27 mouse cellular contexts compared by ENCODE assay signal in genomic region chr3:59140115-59140514, GRCm38 (mm10). TPM values are rescaled to one million over a fixed set of nuclear protein-coding genes. Genes with fewer than 3 reads are reported as not detected.
DNase-seq lines count a peak whose midpoint lies in the region; ATAC-seq and TF ChIP-seq lines count a peak whose summit lies in the region.
"Had no signal": no experiment of that assay in that cellular context is flagged by ENCODE, and none has a peak within 500 bp of the region (broad histone marks: within the 10 kb centered on the region; RNA-seq: fewer than 3 reads in every experiment).

No protein-coding gene starts in this region.

- no peak overlapping the region for H3K4me3 ChIP-seq in liver, embryonic 11.5 days (ENCODE audit: low read depth, low read length)
- no peak overlapping the region for H3K4me3 ChIP-seq in lung, embryonic 16.5 days (ENCODE audit: low read length)
- no peak overlapping the region for H3K4me3 ChIP-seq in embryonic fibroblast, embryonic 13.5 days (ENCODE audit: insufficient read depth, low read length)
- H3K4me3 ChIP-seq in stomach, embryonic 16.5 days (replicated peaks; ENCODE audit: low read length): no peak overlapping the region
- no peak overlapping the region for H3K4me3 ChIP-seq in midbrain, embryonic 13.5 days (replicated peaks)
- H3K4me3 ChIP-seq: forebrain, embryonic 12.5 days; forebrain, embryonic 15.5 days; hindbrain, embryonic 10.5 days; hindbrain, embryonic 13.5 days had no signal

- no peak for ATAC-seq in liver, embryonic 11.5 days (replicated peaks; ENCODE audit: low FRiP score)
- ATAC-seq in lung, embryonic 16.5 days (ENCODE audit: low read depth): peak; percentile 56
- ATAC-seq in stomach, embryonic 16.5 days (ENCODE audit: insufficient read depth, low FRiP score): no peak
- ATAC-seq in midbrain, embryonic 13.5 days: no peak
- ATAC-seq: activated CD4-positive, CD25-positive, alpha-beta regulatory T cell, adult 4 months; forebrain, embryonic 15.5 days; hindbrain, embryonic 16.5 days had no signal

- no peaks in the 10 kb centered on the region for H3K9me3 ChIP-seq in liver, embryonic 11.5 days (ENCODE audit: control insufficient read depth, low read length)
- no peaks in the 10 kb centered on the region for H3K9me3 ChIP-seq in lung, embryonic 16.5 days (ENCODE audit: control insufficient read depth, low read length)
- H3K9me3 ChIP-seq in stomach, embryonic 16.5 days (replicated peaks; ENCODE audit: control insufficient read depth, low read length): no peaks in the 10 kb centered on the region
- no peaks in the 10 kb centered on the region for H3K9me3 ChIP-seq in midbrain, embryonic 13.5 days
- H3K9me3 ChIP-seq: forebrain, embryonic 12.5 days; forebrain, embryonic 15.5 days; hindbrain, embryonic 10.5 days; hindbrain, embryonic 13.5 days had no signal

- no peak overlapping the region for H3K9ac ChIP-seq in liver, embryonic 11.5 days (ENCODE audit: low read depth, low read length)
- H3K9ac ChIP-seq in lung, embryonic 16.5 days (ENCODE audit: low read length): no peak overlapping the region
- no peak overlapping the region for H3K9ac ChIP-seq in stomach, embryonic 16.5 days (ENCODE audit: low read length)
- H3K9ac ChIP-seq in midbrain, embryonic 13.5 days (replicated peaks): no peak overlapping the region
- H3K9ac ChIP-seq: forebrain, embryonic 12.5 days; forebrain, embryonic 15.5 days; hindbrain, embryonic 13.5 days had no signal

- peak; percentile 18 for DNase-seq in liver, embryonic 11.5 days (ENCODE audit: low spot score)
- DNase-seq in liver: no peak
- no peak for DNase-seq in lung, postnatal 36 days
- DNase-seq in embryo, embryonic 10.5 days (ENCODE audit: low spot score): no peak
- DNase-seq: adrenal gland, adult 8-10 months; cerebellum, adult 11-12 months; cerebellum, adult 8-10 months; cerebellum, postnatal 10 days; cerebellum, postnatal 36 days; gastrocnemius, postnatal 10 days; gastrocnemius, postnatal 36 days; heart, postnatal 36 days had no signal

- WGBS in liver, embryonic 11.5 days: 76% methylated on average over 2 of the region's 2 CpGs
- WGBS in lung, embryonic 16.5 days: 48% methylated on average over 2 of the region's 2 CpGs
- WGBS in stomach, embryonic 16.5 days: 70% methylated on average over 2 of the region's 2 CpGs
- 90% methylated on average over 2 of the region's 2 CpGs for WGBS in midbrain, embryonic 13.5 days

- no peaks in the 10 kb centered on the region for H3K36me3 ChIP-seq in liver, embryonic 11.5 days (ENCODE audit: control insufficient read depth, insufficient read depth, low read length)
- H3K36me3 ChIP-seq in lung, embryonic 16.5 days (ENCODE audit: control insufficient read depth, insufficient read depth, low read length): no peaks in the 10 kb centered on the region
- H3K36me3 ChIP-seq in stomach, embryonic 16.5 days (ENCODE audit: control insufficient read depth, insufficient read depth, low read length): no peaks in the 10 kb centered on the region
- no peaks in the 10 kb centered on the region for H3K36me3 ChIP-seq in midbrain, embryonic 13.5 days
- H3K36me3 ChIP-seq: forebrain, embryonic 12.5 days; forebrain, embryonic 15.5 days; hindbrain, embryonic 10.5 days; hindbrain, embryonic 13.5 days had no signal

- no peaks in the 10 kb centered on the region for H3K27me3 ChIP-seq in liver, embryonic 11.5 days (replicated peaks; ENCODE audit: control insufficient read depth, insufficient read depth, low read length)
- no peaks in the 10 kb centered on the region for H3K27me3 ChIP-seq in lung, embryonic 16.5 days (ENCODE audit: control insufficient read depth, insufficient read depth, low read depth, low read length)
- no peaks in the 10 kb centered on the region for H3K27me3 ChIP-seq in stomach, embryonic 16.5 days (ENCODE audit: control insufficient read depth, insufficient read depth, low read length)
- no peaks in the 10 kb centered on the region for H3K27me3 ChIP-seq in midbrain, embryonic 13.5 days
- H3K27me3 ChIP-seq: forebrain, embryonic 12.5 days; forebrain, embryonic 15.5 days; hindbrain, embryonic 13.5 days had no signal

- H3K4me1 ChIP-seq in liver, embryonic 11.5 days (replicated peaks; ENCODE audit: control insufficient read depth, insufficient read depth, low read length): no peaks in the 10 kb centered on the region
- H3K4me1 ChIP-seq in lung, embryonic 16.5 days (replicated peaks; ENCODE audit: control insufficient read depth, insufficient read depth, low read length): peaks cover 14% of the 10 kb centered on the region
- H3K4me1 ChIP-seq in embryonic fibroblast, embryonic 13.5 days (ENCODE audit: control insufficient read depth, insufficient read depth, low read length): peaks cover 4% of the 10 kb centered on the region; the same call in 1 of the 2 replicates
- H3K4me1 ChIP-seq in stomach, embryonic 16.5 days (ENCODE audit: control insufficient read depth, insufficient read depth, low read length): no peaks in the 10 kb centered on the region
- no peaks in the 10 kb centered on the region for H3K4me1 ChIP-seq in midbrain, embryonic 13.5 days (replicated peaks)
- H3K4me1 ChIP-seq: forebrain, embryonic 12.5 days; forebrain, embryonic 15.5 days; hindbrain, embryonic 10.5 days; hindbrain, embryonic 13.5 days had no signal

- no peak overlapping the region for H3K27ac ChIP-seq in liver, embryonic 11.5 days (ENCODE audit: low read depth, low read length)
- H3K27ac ChIP-seq in lung, embryonic 16.5 days (ENCODE audit: low read length): peak overlapping the region; percentile 75
- H3K27ac ChIP-seq in embryonic fibroblast, embryonic 13.5 days (ENCODE audit: insufficient read depth, low read length): peak overlapping the region; percentile 40; the same call in 1 of the 2 replicates
- H3K27ac ChIP-seq in stomach, embryonic 16.5 days (ENCODE audit: low read length): peak overlapping the region; percentile 29; the same call in 1 of the 2 replicates
- H3K27ac ChIP-seq in midbrain, embryonic 13.5 days: no peak overlapping the region
- H3K27ac ChIP-seq: forebrain, embryonic 12.5 days; forebrain, embryonic 15.5 days; hindbrain, embryonic 10.5 days; hindbrain, embryonic 13.5 days had no signal

- TF ChIP-seq POLR2A in embryonic fibroblast, embryonic 13.5 days (IDR thresholded peaks at IDR 0.05; ENCODE audit: low read depth, low read length): no peak

- H3K4me2 ChIP-seq in liver, embryonic 11.5 days: no peak overlapping the region
- no peak overlapping the region for H3K4me2 ChIP-seq in lung, embryonic 16.5 days (ENCODE audit: low read depth, low read length)
- H3K4me2 ChIP-seq in stomach, embryonic 16.5 days (ENCODE audit: low read depth, low read length): no peak overlapping the region
- H3K4me2 ChIP-seq in midbrain, embryonic 13.5 days (replicated peaks): no peak overlapping the region
- H3K4me2 ChIP-seq: forebrain, embryonic 12.5 days; forebrain, embryonic 15.5 days; heart, embryonic 11.5 days; hindbrain, embryonic 13.5 days had no signal

- no peak for TF ChIP-seq CTCF in embryonic fibroblast, embryonic 13.5 days (IDR thresholded peaks at IDR 0.05; ENCODE audit: borderline replicate concordance, insufficient read depth, low read length)

RNA-seq across cellular contexts. Expression of gene P2ry14, which starts 13.3 kb away (rescaled TPM):
- 2.8 and 3.6 TPM in 2 replicates for polyA plus RNA-seq in liver, embryonic 11.5 days (2014; fragmentation: Nextera tagmentation; extraction: Ambion mirVana)
- polyA plus RNA-seq in lung, embryonic 16.5 days (2015; fragmentation: Nextera tagmentation; extraction: Ambion mirVana): 29.7 and 31.3 TPM in 2 replicates
- 0.53 and 0.57 TPM in 2 replicates for polyA plus RNA-seq in embryonic fibroblast, embryonic 13.5 days (2011; ENCODE audit: insufficient read length, low read depth, missing spikeins)
- polyA plus RNA-seq in stomach, embryonic 16.5 days (2015; fragmentation: Nextera tagmentation; extraction: Ambion mirVana): 6.3 and 6.8 TPM in 2 replicates
- polyA plus RNA-seq in midbrain, embryonic 13.5 days (2015; fragmentation: Nextera tagmentation; extraction: Ambion mirVana): 1.9 and 2.4 TPM in 2 replicates

RNA-seq across cellular contexts. Expression of gene Gpr171, which starts 38.5 kb away (rescaled TPM):
- 2.3 and 2.8 TPM in 2 replicates for polyA plus RNA-seq in liver, embryonic 11.5 days (2014; fragmentation: Nextera tagmentation; extraction: Ambion mirVana)
- polyA plus RNA-seq in lung, embryonic 16.5 days (2015; fragmentation: Nextera tagmentation; extraction: Ambion mirVana): 1.4 and 1.8 TPM in 2 replicates
- polyA plus RNA-seq in embryonic fibroblast, embryonic 13.5 days (2011; ENCODE audit: insufficient read length, low read depth, missing spikeins): not detected in 2 replicates
- polyA plus RNA-seq in stomach, embryonic 16.5 days (2015; fragmentation: Nextera tagmentation; extraction: Ambion mirVana): 0.81 and 1.0 TPM in 2 replicates
- polyA plus RNA-seq in midbrain, embryonic 13.5 days (2015; fragmentation: Nextera tagmentation; extraction: Ambion mirVana): 0.82 and 1.2 TPM in 2 replicates
- polyA plus RNA-seq: brain, embryonic 14.5 days; cortical plate, adult 2 months had no signal

RNA-seq across cellular contexts. Expression of gene Gpr87, which starts 54.8 kb away (rescaled TPM):
- polyA plus RNA-seq in liver, embryonic 11.5 days (2014; fragmentation: Nextera tagmentation; extraction: Ambion mirVana): not detected in 2 replicates
- 0.20 TPM in 1 of 2 replicates, not detected in the other for polyA plus RNA-seq in lung, embryonic 16.5 days (2015; fragmentation: Nextera tagmentation; extraction: Ambion mirVana)
- polyA plus RNA-seq in embryonic fibroblast, embryonic 13.5 days (2011; ENCODE audit: insufficient read length, low read depth, missing spikeins): not detected in 2 replicates
- polyA plus RNA-seq in stomach, embryonic 16.5 days (2015; fragmentation: Nextera tagmentation; extraction: Ambion mirVana): 18.6 and 33.6 TPM in 2 replicates
- 0.19 TPM in 1 of 2 replicates, not detected in the other for polyA plus RNA-seq in midbrain, embryonic 13.5 days (2015; fragmentation: Nextera tagmentation; extraction: Ambion mirVana)
- polyA plus RNA-seq: activated CD4-positive, CD25-positive, alpha-beta regulatory T cell, adult 4 months; cortical plate, adult 2 months; heart, embryonic 11.5 days; heart, embryonic 14.5 days; heart, postnatal 0 days had no signal

Comparison
In these comparisons a context has a peak if more than half of its experiments do, and no peak if none do; other contexts are left out.
1. H3K27ac ChIP-seq: peak in lung, embryonic 16.5 days (single experiment), embryonic fibroblast, embryonic 13.5 days (single experiment) and stomach, embryonic 16.5 days (single experiment); none in liver, embryonic 11.5 days (single experiment) and midbrain, embryonic 13.5 days (single experiment).
2. RNA of gene Gpr87, which starts 54.8 kb away (polyA plus RNA-seq): 18.6 to 33.6 TPM in stomach, embryonic 16.5 days; 0.19 TPM in midbrain, embryonic 13.5 days, 0.20 TPM in lung, embryonic 16.5 days, not detected in liver, embryonic 11.5 days and not detected in embryonic fibroblast, embryonic 13.5 days; every median in the first group is over 10 times any median in the second.